Mouse (Mus musculus) liver, embryonic 14.5 days (tissue): ENCODE measurements around the gene Rab34. TPM values are rescaled to one million over a fixed set of nuclear protein-coding genes. Genes with fewer than 3 reads are reported as not detected.

ENCODE experiments used
- ATAC-seq: fragments of 200-750 bp; cut with Nextera tagmentation; 2 replicates; pipeline ENCODE4 v1.8.0; 2017; ENCODE audit warnings: moderate number of reproducible peaks, mild to moderate bottlenecking, moderate library complexity; ENCODE audit not compliant: insufficient read depth
- DNase-seq, 3 experiments: peaks; one replicate each; pipeline ENCODE4 v3.0.0-alpha.2; 2012 to 2013; ENCODE audit warnings: low read depth in 3 of 3, low spot score in 3 of 3
- H3K27ac ChIP-seq: fragments of 300-500 bp; sonication (generic); 2 replicates; pipeline ENCODE4 v1.5.1; 2014; ENCODE audit warnings: moderate library complexity, mild to moderate bottlenecking, control low read depth, inconsistent platforms
- H3K27me3 ChIP-seq: fragments of 300-500 bp; sonication (generic); 2 replicates; pipeline ENCODE4 v1.6.1; 2014; ENCODE audit warnings: mild to moderate bottlenecking, low read length, moderate library complexity; ENCODE audit not compliant: control insufficient read depth, insufficient read depth
- H3K36me3 ChIP-seq: fragments of 300-500 bp; sonication (generic); replicated peaks from 2 replicates; pipeline ENCODE4 v1.6.1; 2014; ENCODE audit warnings: low read depth; ENCODE audit not compliant: control insufficient read depth, insufficient read depth
- H3K4me1 ChIP-seq, 2 experiments: fragments of 200-500 bp in 1 of 2; fragments of 300-500 bp in 1 of 2; sonication (generic) in 1 of 2; replicated peaks; 2 replicates each; pipeline ENCODE4 v1.6.1; 2012 to 2014; ENCODE audit warnings: antibody characterized with exemption in 1 of 2, inconsistent platforms in 1 of 2, low read length in 1 of 2; ENCODE audit not compliant: control insufficient read depth in 2 of 2, insufficient read depth in 2 of 2
- H3K4me2 ChIP-seq: fragments of 300-500 bp; sonication (generic); 2 replicates; pipeline ENCODE4 v1.6.1; 2014; ENCODE audit warnings: low read depth, mild to moderate bottlenecking, control low read depth, moderate library complexity
- H3K4me3 ChIP-seq, 2 experiments: fragments of 200-500 bp in 1 of 2; fragments of 300-500 bp in 1 of 2; sonication (generic) in 1 of 2; 2 replicates each; pipeline ENCODE4 v1.5.1; 2012 to 2014; ENCODE audit warnings: low read depth in 2 of 2, low read length in 2 of 2, mild to moderate bottlenecking in 2 of 2, control low read depth in 1 of 2, inconsistent platforms in 1 of 2, moderate library complexity in 1 of 2; ENCODE audit not compliant: insufficient read depth in 1 of 2
- H3K9ac ChIP-seq: fragments of 300-500 bp; sonication (generic); replicated peaks from 2 replicates; pipeline ENCODE4 v1.6.1; 2014; ENCODE audit warnings: mild to moderate bottlenecking, control low read depth, moderate library complexity
- H3K9me3 ChIP-seq: fragments of 300-500 bp; sonication (generic); 2 replicates; pipeline ENCODE4 v1.6.1; 2016; ENCODE audit warnings: low read length, mixed read lengths; ENCODE audit not compliant: control insufficient read depth
- CTCF ChIP-seq: IDR thresholded peaks from 2 replicates; pipeline ENCODE4 v1.5.1; 2016; ENCODE audit warnings: antibody characterized with exemption, low read depth, control low read depth
- EP300 ChIP-seq: IDR thresholded peaks from 2 replicates; pipeline ENCODE4 v1.6.1; 2016; ENCODE audit warnings: antibody characterized with exemption, low read depth
- WGBS: fragments of 180-500 bp; shearing (Covaris S2); extraction: QIAGEN DNeasy Blood & Tissue Kit; methylation state at CpG from one replicate; pipeline ENCODE4 v1.1.7; 2014; ENCODE audit not compliant: insufficient replicate concordance; 5-methylcytosine and 5-hydroxymethylcytosine counted together
- microRNA-seq: library from miRNA; unstranded; fragments of <30 nt; microRNA quantifications from one replicate; pipeline ENCODE4, GENCODE M21; 2016
- polyA plus RNA-seq, 2 experiments: library from polyadenylated mRNA; depleted of rRNA in 1 of 2; stranded (reverse) in 1 of 2; unstranded in 1 of 2; fragments of >200 nt; fragmentation: Nextera tagmentation in 1 of 2; extraction: Ambion mirVana in 1 of 2; gene quantifications; 2 replicates each; pipeline versions ENCODE4 v1.2.1 to v1.2.3; 2012 to 2014

Gene Rab34
- polyA plus RNA-seq, 2 experiments, result 7.1 to 11.3 TPM

GRCm38 (mm10) chr11:78213086-78213817 is 25.0 kb downstream of the Rab34 start:
- no peak overlapping the region for H3K9ac ChIP-seq
- no peak overlapping the region for H3K4me3 ChIP-seq
- ATAC-seq (no peak), DNase-seq (no peak)
- no peaks in the 10 kb centered on the region for H3K4me1 ChIP-seq
- H3K27ac ChIP-seq, result no peak overlapping the region
- H3K9me3 ChIP-seq, result no peaks in the 10 kb centered on the region
- H3K36me3 ChIP-seq, result peaks cover 87% of the 10 kb centered on the region
- 65% methylated on average over 14 of the region's 14 CpGs for WGBS
- TF ChIP-seq CTCF (no peak), EP300 (no peak)
- no peak overlapping the region for H3K4me2 ChIP-seq
- no peaks in the 10 kb centered on the region for H3K27me3 ChIP-seq

- H3K4me2 ChIP-seq, result no peak overlapping the region
- no peaks in the 10 kb centered on the region for H3K9me3 ChIP-seq
- no peak overlapping the region for H3K27ac ChIP-seq
- ATAC-seq (no peak), DNase-seq (no peak)
- H3K27me3 ChIP-seq, result no peaks in the 10 kb centered on the region
- peaks cover 89% of the 10 kb centered on the region for H3K36me3 ChIP-seq
- TF ChIP-seq CTCF, result no peak
- TF ChIP-seq EP300, result no peak
- H3K4me3 ChIP-seq, result no peak overlapping the region
- no peak overlapping the region for H3K9ac ChIP-seq
- H3K4me1 ChIP-seq, result no peaks in the 10 kb centered on the region
- 85% methylated on average over 11 of the region's 11 CpGs for WGBS
Observed at GRCm38 (mm10) chr11:78215709-78216317, 27.6 kb downstream of the Rab34 start.

GRCm38 (mm10) chr11:78223586-78223985 is 35.4 kb downstream of the Rab34 start:
- Histone ChIP-seq H3K27me3 (no peaks in the 10 kb centered on the region), H3K9me3 (no peaks in the 10 kb centered on the region), H3K4me2 (no peak overlapping the region), H3K4me1 (no peaks in the 10 kb centered on the region), H3K9ac (no peak overlapping the region), H3K36me3 (peaks cover 83% of the 10 kb centered on the region), H3K27ac (no peak overlapping the region), H3K4me3 (no peak overlapping the region)
- 82% methylated on average over 4 of the region's 4 CpGs for WGBS
- DNase-seq (no peak), ATAC-seq (no peak)
- TF ChIP-seq CTCF (no peak), EP300 (no peak)

GRCm38 (mm10) chr11:78231518-78231917 is 43.3 kb downstream of the Rab34 start:
- no peak for ATAC-seq
- Histone ChIP-seq H3K9ac (no peak overlapping the region), H3K4me1 (no peaks in the 10 kb centered on the region), H3K27me3 (no peaks in the 10 kb centered on the region), H3K27ac (no peak overlapping the region), H3K36me3 (peaks cover 64% of the 10 kb centered on the region), H3K4me2 (no peak overlapping the region), H3K9me3 (no peaks in the 10 kb centered on the region), H3K4me3 (no peak overlapping the region)
- DNase-seq, result no peak
- WGBS, result 68% methylated on average over 6 of the region's 6 CpGs
- no peak for TF ChIP-seq EP300
- TF ChIP-seq CTCF, result no peak

GRCm38 (mm10) chr11:78240193-78240857 is 52.1 kb downstream of the Rab34 start:
- H3K4me2 ChIP-seq, result no peak overlapping the region
- DNase-seq (no peak), ATAC-seq (no peak)
- H3K27ac ChIP-seq, result no peak overlapping the region
- H3K4me1 ChIP-seq, result peaks cover 4 to 7% of the 10 kb centered on the region in 2 experiments; a peak in 3 of 4 replicates
- no peak overlapping the region for H3K4me3 ChIP-seq
- H3K9ac ChIP-seq, result no peak overlapping the region
- TF ChIP-seq CTCF, result no peak
- TF ChIP-seq EP300, result no peak
- H3K9me3 ChIP-seq, result no peaks in the 10 kb centered on the region
- WGBS, result 85% methylated on average over 9 of the region's 9 CpGs
- no peaks in the 10 kb centered on the region for H3K27me3 ChIP-seq
- peaks cover 14% of the 10 kb centered on the region for H3K36me3 ChIP-seq

Small RNA genes lying within 50 kb of the gene (microRNA-seq; reads per million reads assigned to microRNA genes)
- 3.4 reads per million for gene Mir7653

Other genes with a start within 250 kb of the Rab34 start
- 19.0 and 19.2 TPM in 2 replicates for gene Phf12, start 205.7 kb upstream of the Rab34 start, polyA plus RNA-seq (2012; rRNA removed)
- 4.3 and 5.7 TPM in 2 replicates for gene Phf12, start 205.7 kb upstream of the Rab34 start, polyA plus RNA-seq (2014; fragmentation: Nextera tagmentation; extraction: Ambion mirVana)
- 8.6 and 9.4 TPM in 2 replicates for gene Dhrs13, start 156.2 kb upstream of the Rab34 start, polyA plus RNA-seq (2012; rRNA removed)
- 17.3 and 17.8 TPM in 2 replicates for gene Dhrs13, start 156.2 kb upstream of the Rab34 start, polyA plus RNA-seq (2014; fragmentation: Nextera tagmentation; extraction: Ambion mirVana)
- gene Flot2, start 150.5 kb upstream of the Rab34 start, polyA plus RNA-seq (2012; rRNA removed), result 17.9 and 18.3 TPM in 2 replicates
- gene Flot2, start 150.5 kb upstream of the Rab34 start, polyA plus RNA-seq (2014; fragmentation: Nextera tagmentation; extraction: Ambion mirVana), result 16.7 and 20.4 TPM in 2 replicates
- gene Eral1, start 108.0 kb upstream of the Rab34 start, polyA plus RNA-seq (2012; rRNA removed), result 9.8 and 10.2 TPM in 2 replicates
- gene Eral1, start 108.0 kb upstream of the Rab34 start, polyA plus RNA-seq (2014; fragmentation: Nextera tagmentation; extraction: Ambion mirVana), result 14.9 and 16.6 TPM in 2 replicates
- gene Fam222b, start 93.8 kb upstream of the Rab34 start, polyA plus RNA-seq (2012; rRNA removed), result 2.5 and 3.1 TPM in 2 replicates
- 3.8 and 4.1 TPM in 2 replicates for gene Fam222b, start 93.8 kb upstream of the Rab34 start, polyA plus RNA-seq (2014; fragmentation: Nextera tagmentation; extraction: Ambion mirVana)
- gene Traf4, start 22.8 kb upstream of the Rab34 start, polyA plus RNA-seq (2012; rRNA removed), result 35.1 and 39.9 TPM in 2 replicates
- 17.1 and 18.0 TPM in 2 replicates for gene Traf4, start 22.8 kb upstream of the Rab34 start, polyA plus RNA-seq (2014; fragmentation: Nextera tagmentation; extraction: Ambion mirVana)
- 9.8 and 10.6 TPM in 2 replicates for gene Nek8, start 11.8 kb upstream of the Rab34 start, polyA plus RNA-seq (2012; rRNA removed)
- gene Nek8, start 11.8 kb upstream of the Rab34 start, polyA plus RNA-seq (2014; fragmentation: Nextera tagmentation; extraction: Ambion mirVana), result 7.4 and 7.8 TPM in 2 replicates
- 47.4 and 69.6 TPM in 2 replicates for gene Tlcd1, start 11.7 kb upstream of the Rab34 start, polyA plus RNA-seq (2012; rRNA removed)
- gene Tlcd1, start 11.7 kb upstream of the Rab34 start, polyA plus RNA-seq (2014; fragmentation: Nextera tagmentation; extraction: Ambion mirVana), result 44.9 and 50.5 TPM in 2 replicates
- gene Rpl23a, start 4.8 kb upstream of the Rab34 start, polyA plus RNA-seq (2012; rRNA removed), result 628 and 1,347 TPM in 2 replicates
- gene Rpl23a, start 4.8 kb upstream of the Rab34 start, polyA plus RNA-seq (2014; fragmentation: Nextera tagmentation; extraction: Ambion mirVana), result 1,087 and 1,100 TPM in 2 replicates
- 0.08 and 0.16 TPM in 2 replicates for gene Proca1, start 5.0 kb downstream of the Rab34 start, polyA plus RNA-seq (2012; rRNA removed)
- gene Proca1, start 5.0 kb downstream of the Rab34 start, polyA plus RNA-seq (2014; fragmentation: Nextera tagmentation; extraction: Ambion mirVana), result 0.23 TPM in 1 of 2 replicates, not detected in the other
- gene Sdf2, start 57.3 kb downstream of the Rab34 start, polyA plus RNA-seq (2012; rRNA removed), result 31.6 and 34.3 TPM in 2 replicates
- 30.7 and 30.8 TPM in 2 replicates for gene Sdf2, start 57.3 kb downstream of the Rab34 start, polyA plus RNA-seq (2014; fragmentation: Nextera tagmentation; extraction: Ambion mirVana)
- gene Supt6, start 57.6 kb downstream of the Rab34 start, polyA plus RNA-seq (2012; rRNA removed), result 7.4 and 8.4 TPM in 2 replicates
- gene Supt6, start 57.6 kb downstream of the Rab34 start, polyA plus RNA-seq (2014; fragmentation: Nextera tagmentation; extraction: Ambion mirVana), result 7.4 and 7.8 TPM in 2 replicates
- 17.3 and 20.5 TPM in 2 replicates for gene 2610507B11Rik, start 73.3 kb downstream of the Rab34 start, polyA plus RNA-seq (2012; rRNA removed)
- 26.5 and 32.8 TPM in 2 replicates for gene 2610507B11Rik, start 73.3 kb downstream of the Rab34 start, polyA plus RNA-seq (2014; fragmentation: Nextera tagmentation; extraction: Ambion mirVana)
- gene BC030499, start 102.4 kb downstream of the Rab34 start, polyA plus RNA-seq (2012; rRNA removed), result 0.17 and 0.25 TPM in 2 replicates
- gene BC030499, start 102.4 kb downstream of the Rab34 start, polyA plus RNA-seq (2014; fragmentation: Nextera tagmentation; extraction: Ambion mirVana), result 0.06 TPM in 1 of 2 replicates, not detected in the other
- gene Spag5, start 113.1 kb downstream of the Rab34 start, polyA plus RNA-seq (2012; rRNA removed), result 27.8 and 39.7 TPM in 2 replicates
- gene Spag5, start 113.1 kb downstream of the Rab34 start, polyA plus RNA-seq (2014; fragmentation: Nextera tagmentation; extraction: Ambion mirVana), result 27.6 and 31.5 TPM in 2 replicates
- 4.2 TPM in 2 replicates for gene Aldoc, start 134.5 kb downstream of the Rab34 start, polyA plus RNA-seq (2012; rRNA removed)
- gene Aldoc, start 134.5 kb downstream of the Rab34 start, polyA plus RNA-seq (2014; fragmentation: Nextera tagmentation; extraction: Ambion mirVana), result 6.0 and 6.6 TPM in 2 replicates
- gene Pigs, start 140.0 kb downstream of the Rab34 start, polyA plus RNA-seq (2012; rRNA removed), result 19.6 and 22.0 TPM in 2 replicates
- 23.5 and 26.1 TPM in 2 replicates for gene Pigs, start 140.0 kb downstream of the Rab34 start, polyA plus RNA-seq (2014; fragmentation: Nextera tagmentation; extraction: Ambion mirVana)
- 33.5 and 40.3 TPM in 2 replicates for gene Unc119, start 155.1 kb downstream of the Rab34 start, polyA plus RNA-seq (2012; rRNA removed)
- 20.9 and 25.2 TPM in 2 replicates for gene Unc119, start 155.1 kb downstream of the Rab34 start, polyA plus RNA-seq (2014; fragmentation: Nextera tagmentation; extraction: Ambion mirVana)
- not detected in 2 replicates for gene Foxn1, start 198.1 kb downstream of the Rab34 start, polyA plus RNA-seq (2012; rRNA removed)
- not detected in 2 replicates for gene Foxn1, start 198.1 kb downstream of the Rab34 start, polyA plus RNA-seq (2014; fragmentation: Nextera tagmentation; extraction: Ambion mirVana)
- 0.02 TPM in 2 replicates for gene Slc13a2, start 233.8 kb downstream of the Rab34 start, polyA plus RNA-seq (2012; rRNA removed)
- not detected in 2 replicates for gene Slc13a2, start 233.8 kb downstream of the Rab34 start, polyA plus RNA-seq (2014; fragmentation: Nextera tagmentation; extraction: Ambion mirVana)